23 mouse cellular contexts compared by ENCODE assay signal in genomic region chr13:106009911-106010310, GRCm38 (mm10).
"Had no signal": no experiment of that assay in that cellular context is flagged by ENCODE, and none has a peak within 500 bp of the region (broad histone marks: within the 10 kb centered on the region; RNA-seq: fewer than 3 reads in every experiment).

No protein-coding gene starts in this region.

- H3K27me3 ChIP-seq: kidney, embryonic 15.5 days; limb, embryonic 12.5 days; limb, embryonic 15.5 days; liver, embryonic 12.5 days; liver, embryonic 15.5 days; lung, embryonic 15.5 days; megakaryocyte, embryonic 14.5 days; neural tube, embryonic 12.5 days; neural tube, embryonic 15.5 days had no signal

- DNase-seq: kidney, adult 8-10 months; kidney, postnatal 10 days; kidney, postnatal 4 days; left cerebral cortex, postnatal 4 days; lung, adult 18-20 months; lung, postnatal 10 days; lung, postnatal 36 days; right cerebral cortex, adult 18-20 months; right cerebral cortex, postnatal 14 days; right cerebral cortex, postnatal 4 days; thymus, adult 2 months; thymus, postnatal 14 days; thymus, postnatal 4 days had no signal

- H3K9ac ChIP-seq: kidney, embryonic 15.5 days; limb, embryonic 12.5 days; limb, embryonic 15.5 days; liver, embryonic 12.5 days; liver, embryonic 15.5 days; lung, embryonic 15.5 days; neural tube, embryonic 12.5 days; neural tube, embryonic 15.5 days had no signal

- ATAC-seq: liver, embryonic 12.5 days had no signal

- H3K36me3 ChIP-seq: kidney, embryonic 15.5 days; limb, embryonic 12.5 days; limb, embryonic 15.5 days; liver, embryonic 12.5 days; liver, embryonic 15.5 days; lung, embryonic 15.5 days; neural tube, embryonic 12.5 days; neural tube, embryonic 15.5 days had no signal

- H3K4me2 ChIP-seq: kidney, embryonic 15.5 days; limb, embryonic 12.5 days; limb, embryonic 15.5 days; liver, embryonic 12.5 days; liver, embryonic 15.5 days; lung, embryonic 15.5 days; neural tube, embryonic 12.5 days; neural tube, embryonic 15.5 days had no signal

- H3K9me3 ChIP-seq: kidney, embryonic 15.5 days; limb, embryonic 12.5 days; limb, embryonic 15.5 days; liver, embryonic 12.5 days; liver, embryonic 15.5 days; lung, embryonic 15.5 days; neural tube, embryonic 12.5 days; neural tube, embryonic 15.5 days had no signal

- H3K4me1 ChIP-seq: kidney, embryonic 15.5 days; limb, embryonic 12.5 days; limb, embryonic 15.5 days; liver, embryonic 12.5 days; liver, embryonic 15.5 days; lung, embryonic 15.5 days; megakaryocyte, embryonic 14.5 days; neural tube, embryonic 12.5 days; neural tube, embryonic 15.5 days had no signal

- H3K4me3 ChIP-seq: kidney, embryonic 15.5 days; limb, embryonic 12.5 days; limb, embryonic 15.5 days; liver, embryonic 12.5 days; liver, embryonic 15.5 days; lung, embryonic 15.5 days; megakaryocyte, embryonic 14.5 days; neural tube, embryonic 12.5 days; neural tube, embryonic 15.5 days had no signal

- H3K27ac ChIP-seq: kidney, embryonic 15.5 days; limb, embryonic 12.5 days; limb, embryonic 15.5 days; liver, embryonic 12.5 days; liver, embryonic 15.5 days; lung, embryonic 15.5 days; neural tube, embryonic 12.5 days; neural tube, embryonic 15.5 days; stomach, postnatal 0 days had no signal
